Comparison of ENCODE assay signal across 8 mouse cellular contexts in genomic region chr3:122421042-122421702, GRCm38 (mm10).
DNase-seq lines count a peak whose midpoint lies in the region; ATAC-seq and TF ChIP-seq lines count a peak whose summit lies in the region.

No protein-coding gene starts in this region.

- TF ChIP-seq POLR2A in embryonic fibroblast, embryonic 13.5 days (IDR thresholded peaks at IDR 0.05; ENCODE audit: low read depth, low read length), result no peak

- TF ChIP-seq CTCF in left cerebral cortex, adult 2 months (IDR thresholded peaks at IDR 0.05), result no peak
- no peak for TF ChIP-seq CTCF in embryonic fibroblast, embryonic 13.5 days (IDR thresholded peaks at IDR 0.05; ENCODE audit: borderline replicate concordance, insufficient read depth, low read length)

- WGBS in intestine, embryonic 16.5 days, result 23% methylated on average over 13 of the region's 13 CpGs
- 5% methylated on average over 13 of the region's 13 CpGs for WGBS in neural tube, embryonic 12.5 days

- no peak for ATAC-seq in intestine, embryonic 16.5 days
- no peak for ATAC-seq in neural tube, embryonic 12.5 days (ENCODE audit: low FRiP score, low read depth)
- no peak for ATAC-seq in monocyte, adult 5-6 weeks (replicated peaks; ENCODE audit: insufficient number of reproducible peaks, low FRiP score, low TSS enrichment, poor library complexity, severe bottlenecking)

- no peak overlapping the region for H3K27ac ChIP-seq in left cerebral cortex, adult 2 months
- no peak overlapping the region for H3K27ac ChIP-seq in embryonic fibroblast, embryonic 13.5 days (ENCODE audit: insufficient read depth, low read length)
- peak overlapping the region; percentile 29 for H3K27ac ChIP-seq in intestine, embryonic 16.5 days (ENCODE audit: low read length)
- no peak overlapping the region for H3K27ac ChIP-seq in neural tube, embryonic 12.5 days

- DNase-seq in left cerebral cortex, adult 2 months (ENCODE audit: extremely low spot score in 1 of 2, low spot score in 2 of 2), result no peak
- DNase-seq in left cerebral cortex, adult 11 months (ENCODE audit: low spot score), result no peak
- DNase-seq in natural killer cell, adult 2 months (ENCODE audit: low spot score in 2 of 2), result no peak
- DNase-seq in layer of hippocampus, postnatal 10 days (ENCODE audit: low spot score in 2 of 2), result no peak

- H3K4me2 ChIP-seq in intestine, embryonic 16.5 days (ENCODE audit: low read depth, low read length), result peak overlapping the region; percentile 82
- peak overlapping the region; percentile 84 for H3K4me2 ChIP-seq in neural tube, embryonic 12.5 days (replicated peaks)

- H3K4me1 ChIP-seq in embryonic fibroblast, embryonic 13.5 days (ENCODE audit: control insufficient read depth, insufficient read depth, low read length), result peaks cover 5% of the 10 kb centered on the region
- H3K4me1 ChIP-seq in intestine, embryonic 16.5 days (ENCODE audit: control insufficient read depth, insufficient read depth, low read length), result peaks cover 11% of the 10 kb centered on the region; the same call in 1 of the 2 replicates
- peaks cover 19% of the 10 kb centered on the region; the same call in 1 of the 2 replicates for H3K4me1 ChIP-seq in neural tube, embryonic 12.5 days

- no peaks in the 10 kb centered on the region for H3K36me3 ChIP-seq in intestine, embryonic 16.5 days (ENCODE audit: control insufficient read depth, insufficient read depth, low read length)
- no peaks in the 10 kb centered on the region for H3K36me3 ChIP-seq in neural tube, embryonic 12.5 days

- H3K27me3 ChIP-seq in intestine, embryonic 16.5 days (replicated peaks; ENCODE audit: control insufficient read depth, insufficient read depth, low read length), result no peaks in the 10 kb centered on the region
- peaks cover 4% of the 10 kb centered on the region; the same call in 1 of the 2 replicates for H3K27me3 ChIP-seq in neural tube, embryonic 12.5 days (replicated peaks)

- intact Hi-C loops in left cerebral cortex, adult 2 months (cut with DNase I), result no loop called here

- H3K9ac ChIP-seq in intestine, embryonic 16.5 days (ENCODE audit: low read depth, low read length), result peak overlapping the region; percentile 81
- H3K9ac ChIP-seq in neural tube, embryonic 12.5 days, result no peak overlapping the region

- H3K4me3 ChIP-seq in left cerebral cortex, adult 2 months, result peak overlapping the region; percentile 65
- peak overlapping the region; percentile 82 for H3K4me3 ChIP-seq in embryonic fibroblast, embryonic 13.5 days (ENCODE audit: insufficient read depth, low read length)
- peak overlapping the region; percentile 59 for H3K4me3 ChIP-seq in intestine, embryonic 16.5 days (ENCODE audit: low read length)
- peak overlapping the region; percentile 58 for H3K4me3 ChIP-seq in neural tube, embryonic 12.5 days

- H3K9me3 ChIP-seq in intestine, embryonic 16.5 days (ENCODE audit: control insufficient read depth, low read length), result no peaks in the 10 kb centered on the region
- H3K9me3 ChIP-seq in neural tube, embryonic 12.5 days, result no peaks in the 10 kb centered on the region
